Mouse (Mus musculus) liver, embryonic 14.5 days (tissue): ENCODE measurements around the gene Kif23.

ENCODE experiments used
- CTCF ChIP-seq: IDR thresholded peaks from 2 replicates; pipeline ENCODE4 v1.5.1; 2016; ENCODE audit warnings: antibody characterized with exemption, low read depth, control low read depth
- EP300 ChIP-seq: IDR thresholded peaks from 2 replicates; pipeline ENCODE4 v1.6.1; 2016; ENCODE audit warnings: antibody characterized with exemption, low read depth

GRCm38 (mm10) chr9:61908341-61908740 lies 38.2 kb downstream of the Kif23 start:
- no peak for TF ChIP-seq CTCF
- no peak for TF ChIP-seq EP300
